In genomic region chr6:49236331-49236730, GRCm38 (mm10) we compare ENCODE assay signal across 8 mouse cellular contexts. TPM values are rescaled to one million over a fixed set of nuclear protein-coding genes. Genes with fewer than 3 reads are reported as not detected.
A peak's percentile ranks its signal among the peaks of the same experiment; 100 is the strongest.
DNase-seq lines count a peak whose midpoint lies in the region; ATAC-seq and TF ChIP-seq lines count a peak whose summit lies in the region.

No protein-coding gene starts in this region.

- TF ChIP-seq CTCF in C2C12 (IDR thresholded peaks at IDR 0.05; ENCODE audit: control insufficient read depth, insufficient read depth, insufficient read length), result no peak
- TF ChIP-seq CTCF in kidney, postnatal 0 days (IDR thresholded peaks at IDR 0.05; ENCODE audit: low read depth), result no peak

- no peak overlapping the region for H3K4me3 ChIP-seq in C2C12 (ENCODE audit: insufficient read depth, poor library complexity, severe bottlenecking)
- no peak overlapping the region for H3K4me3 ChIP-seq in forebrain, embryonic 10.5 days
- no peak overlapping the region for H3K4me3 ChIP-seq in heart, embryonic 14.5 days (ENCODE audit: control insufficient read depth in 1 of 2, insufficient read depth in 1 of 2, low read depth in 1 of 2, low read length in 2 of 2)
- H3K4me3 ChIP-seq in kidney, postnatal 0 days (replicated peaks; ENCODE audit: low read depth, low read length), result no peak overlapping the region

- no peak overlapping the region for H3K4me2 ChIP-seq in heart, embryonic 14.5 days (ENCODE audit: low read length)
- no peak overlapping the region for H3K4me2 ChIP-seq in kidney, postnatal 0 days (ENCODE audit: low read length)

- peaks cover 6% of the 10 kb centered on the region for H3K4me1 ChIP-seq in forebrain, embryonic 10.5 days
- H3K4me1 ChIP-seq in heart, embryonic 14.5 days (ENCODE audit: control insufficient read depth in 2 of 2, insufficient read depth in 2 of 2, low read length in 2 of 2), result no peaks in the 10 kb centered on the region
- H3K4me1 ChIP-seq in kidney, postnatal 0 days (replicated peaks; ENCODE audit: insufficient read depth, low read length), result no peaks in the 10 kb centered on the region

- peak; percentile 100 for ATAC-seq in heart, embryonic 14.5 days (ENCODE audit: insufficient number of reproducible peaks, insufficient read depth, low FRiP score, low read depth)
- ATAC-seq in kidney, postnatal 0 days (replicated peaks; ENCODE audit: low FRiP score, low read depth), result peak; percentile 100
- peak; percentile 100 for ATAC-seq in monocyte, adult 5-6 weeks (replicated peaks; ENCODE audit: insufficient number of reproducible peaks, low FRiP score, low TSS enrichment, poor library complexity, severe bottlenecking)

- H3K79me2 ChIP-seq in C2C12 (ENCODE audit: control insufficient read depth, insufficient read depth), result no peaks in the 10 kb centered on the region

- no peaks in the 10 kb centered on the region for H3K27me3 ChIP-seq in C2C12 (ENCODE audit: control insufficient read depth, insufficient read depth, insufficient read length)
- no peaks in the 10 kb centered on the region for H3K27me3 ChIP-seq in forebrain, embryonic 10.5 days (ENCODE audit: poor library complexity, severe bottlenecking)
- no peaks in the 10 kb centered on the region for H3K27me3 ChIP-seq in heart, embryonic 14.5 days (ENCODE audit: control insufficient read depth, insufficient read depth, low read length)
- H3K27me3 ChIP-seq in kidney, postnatal 0 days (ENCODE audit: insufficient read depth, low read length), result no peaks in the 10 kb centered on the region

- peaks cover 3% of the 10 kb centered on the region; the same call in 1 of the 2 replicates for H3K9me3 ChIP-seq in forebrain, embryonic 10.5 days
- H3K9me3 ChIP-seq in heart, embryonic 14.5 days (ENCODE audit: control insufficient read depth, low read length), result no peaks in the 10 kb centered on the region
- no peaks in the 10 kb centered on the region for H3K9me3 ChIP-seq in kidney, postnatal 0 days (replicated peaks; ENCODE audit: low read length)

- WGBS in forebrain, embryonic 10.5 days, result 67% methylated on average over 9 of the region's 9 CpGs
- 49% methylated on average over 9 of the region's 9 CpGs for WGBS in heart, embryonic 14.5 days
- WGBS in kidney, postnatal 0 days, result 52% methylated on average over 9 of the region's 9 CpGs

- no peaks in the 10 kb centered on the region for H3K79me3 ChIP-seq in C2C12 (ENCODE audit: low read depth)

- peaks cover under 1% of the 10 kb centered on the region for H3K36me3 ChIP-seq in C2C12 (ENCODE audit: control insufficient read depth, insufficient read depth)
- H3K36me3 ChIP-seq in forebrain, embryonic 10.5 days (replicated peaks), result peaks cover 6% of the 10 kb centered on the region
- no peaks in the 10 kb centered on the region for H3K36me3 ChIP-seq in heart, embryonic 14.5 days (ENCODE audit: control insufficient read depth, insufficient read depth, low read length)
- no peaks in the 10 kb centered on the region for H3K36me3 ChIP-seq in kidney, postnatal 0 days (ENCODE audit: insufficient read depth, low read length)

- no peak overlapping the region for H3K9ac ChIP-seq in heart, embryonic 14.5 days (ENCODE audit: low read length)
- no peak overlapping the region for H3K9ac ChIP-seq in kidney, postnatal 0 days (ENCODE audit: low read depth, low read length)

- H3ac ChIP-seq in C2C12 (ENCODE audit: control insufficient read depth, insufficient read length, low read depth), result no peak overlapping the region

- peak; percentile 78 for DNase-seq in c-Kit-negative CD71-positive TER-119-positive erythroid progenitor cells, embryonic 14.5 days (ENCODE audit: low read depth, low spot score)
- peak; percentile 65 for DNase-seq in forebrain, embryonic 10.5 days (ENCODE audit: extremely low spot score, low spot score)
- peak; percentile 94 for DNase-seq in kidney, postnatal 0 days (ENCODE audit: low spot score)
- DNase-seq in liver, result peak; percentile 40
- DNase-seq in spleen, postnatal 4 days (ENCODE audit: low spot score in 2 of 2), result peak; percentile 100

- H3K27ac ChIP-seq in forebrain, embryonic 10.5 days, result no peak overlapping the region
- H3K27ac ChIP-seq in heart, embryonic 14.5 days (replicated peaks in 1 of 2; ENCODE audit: control insufficient read depth in 1 of 2, insufficient read depth in 1 of 2, low read depth in 2 of 2, low read length in 2 of 2), result no peak overlapping the region
- H3K27ac ChIP-seq in kidney, postnatal 0 days, result no peak overlapping the region

TF ChIP-seq in C2C12, 6 proteins besides CTCF, POLR2A, EP300 and RAD21:
- TF ChIP-seq FOSL1 (IDR thresholded peaks at IDR 0.05; ENCODE audit: insufficient read depth, low read length, poor library complexity, severe bottlenecking), result no peak
- TF ChIP-seq USF1 (IDR thresholded peaks at IDR 0.05; ENCODE audit: low read depth), result no peak
- peak; percentile 65 for TF ChIP-seq CEBPB (IDR thresholded peaks at IDR 0.05; ENCODE audit: low read depth)
- no peak for TF ChIP-seq MYOD1 (IDR thresholded peaks at IDR 0.05; ENCODE audit: control insufficient read depth, insufficient read length, low read depth)
- TF ChIP-seq MAX (IDR thresholded peaks at IDR 0.05), result peak; percentile 66
- TF ChIP-seq MYOG (IDR thresholded peaks at IDR 0.05; ENCODE audit: control insufficient read depth, extremely low read depth, insufficient read length), result no peak

RNA-seq across cellular contexts. Expression of gene Igf2bp3, which starts 21.6 kb away (rescaled TPM):
- 0.30 TPM for polyA plus RNA-seq in C2C12 (2012; fragmentation: generic; extraction: Trizol)
- polyA plus RNA-seq in forebrain, embryonic 10.5 days (2016; fragmentation: Nextera tagmentation; extraction: Ambion mirVana), result 128 and 141 TPM in 2 replicates
- polyA plus RNA-seq in heart, embryonic 14.5 days (2014; fragmentation: Nextera tagmentation; extraction: Ambion mirVana), result 44.2 and 44.7 TPM in 2 replicates
- polyA plus RNA-seq in kidney, postnatal 0 days (2015; fragmentation: Nextera tagmentation; extraction: Ambion mirVana), result 20.5 and 20.6 TPM in 2 replicates
- 0.19 to 0.29 TPM in 2 of 3 replicates, not detected in the other for total RNA-seq in monocyte, adult 5-6 weeks (2017)

RNA-seq across cellular contexts. Expression of gene Tra2a, which starts 27.5 kb away (rescaled TPM):
- polyA plus RNA-seq in C2C12 (2012; fragmentation: generic; extraction: Trizol), result 48.5 TPM
- 126 and 127 TPM in 2 replicates for polyA plus RNA-seq in forebrain, embryonic 10.5 days (2016; fragmentation: Nextera tagmentation; extraction: Ambion mirVana)
- 30.6 and 36.1 TPM in 2 replicates for polyA plus RNA-seq in heart, embryonic 14.5 days (2014; fragmentation: Nextera tagmentation; extraction: Ambion mirVana)
- 60.9 and 69.0 TPM in 2 replicates for polyA plus RNA-seq in kidney, postnatal 0 days (2015; fragmentation: Nextera tagmentation; extraction: Ambion mirVana)
- total RNA-seq in monocyte, adult 5-6 weeks (2017), result 185 to 235 TPM (median 209 TPM) in 3 replicates

Comparison
In these comparisons a context has a peak if more than half of its experiments do, and no peak if none do; other contexts are left out.
1. DNase-seq: peak in every context shown above with its lines; median percentile 100 in spleen, postnatal 4 days; 94 in kidney, postnatal 0 days; 78 in c-Kit-negative CD71-positive TER-119-positive erythroid progenitor cells, embryonic 14.5 days; 65 in forebrain, embryonic 10.5 days; 40 in liver.
2. RNA of gene Igf2bp3, which starts 21.6 kb away (polyA plus RNA-seq): 128 to 141 TPM in forebrain, embryonic 10.5 days, 44.2 to 44.7 TPM in heart, embryonic 14.5 days and 20.5 to 20.6 TPM in kidney, postnatal 0 days; 0.30 TPM in C2C12 (single experiment); every median in the first group is over 10 times any median in the second.
3. Peak in every context shown above with its lines, with median percentiles within 50 percentile points of each other: ATAC-seq.